8 mouse cellular contexts compared by ENCODE assay signal in genomic region chr13:34130226-34130731, GRCm38 (mm10). TPM values are rescaled to one million over a fixed set of nuclear protein-coding genes. Genes with fewer than 3 reads are reported as not detected.
DNase-seq lines count a peak whose midpoint lies in the region; ATAC-seq and TF ChIP-seq lines count a peak whose summit lies in the region.

Tubb2b (minus strand) TSS chr13:34130466.

- DNase-seq in MN1 (ENCODE audit: low spot score) (peak; percentile 96), adipocyte (ENCODE audit: low spot score) (no peak)
- no peak for DNase-seq in large intestine, adult 2 months (ENCODE audit: low read depth, low spot score)
- DNase-seq in liver, postnatal 0 days, result peak; percentile 53

- peak within 1 kb of the TSS; percentile 72 for H3K4me3 ChIP-seq in C2C12 (ENCODE audit: insufficient read depth, poor library complexity, severe bottlenecking)
- H3K4me3 ChIP-seq in embryonic facial prominence, embryonic 13.5 days, result peak within 1 kb of the TSS; percentile 67
- H3K4me3 ChIP-seq in heart, embryonic 16.5 days (ENCODE audit: low read length), result peak within 1 kb of the TSS; percentile 83
- peak within 1 kb of the TSS; percentile 58 for H3K4me3 ChIP-seq in liver, postnatal 0 days (ENCODE audit: low read depth, low read length)
- H3K4me3 ChIP-seq in neural tube, embryonic 14.5 days (ENCODE audit: low read depth, low read length), result peak within 1 kb of the TSS; percentile 93

- peak within 1 kb of the TSS; percentile 75 for H3K9ac ChIP-seq in embryonic facial prominence, embryonic 13.5 days
- H3K9ac ChIP-seq in heart, embryonic 16.5 days (ENCODE audit: low read length), result peak within 1 kb of the TSS; percentile 87
- H3K9ac ChIP-seq in liver, postnatal 0 days (replicated peaks), result peak within 1 kb of the TSS; percentile 46
- peak within 1 kb of the TSS; percentile 99 for H3K9ac ChIP-seq in neural tube, embryonic 14.5 days (replicated peaks; ENCODE audit: low read depth, low read length)

- ATAC-seq in embryonic facial prominence, embryonic 13.5 days (ENCODE audit: insufficient number of reproducible peaks, insufficient read depth, low FRiP score, low TSS enrichment, low read depth), result peak; percentile 90
- ATAC-seq in heart, embryonic 16.5 days (replicated peaks; ENCODE audit: extremely low read depth, insufficient read depth, low FRiP score), result peak; percentile 90
- ATAC-seq in liver, postnatal 0 days, result peak; percentile 54
- ATAC-seq in neural tube, embryonic 14.5 days (ENCODE audit: low read depth), result peak; percentile 93

- no peaks in the 10 kb centered on the region for H3K9me3 ChIP-seq in embryonic facial prominence, embryonic 13.5 days
- H3K9me3 ChIP-seq in heart, embryonic 16.5 days (replicated peaks; ENCODE audit: control insufficient read depth, low read length), result no peaks in the 10 kb centered on the region
- no peaks in the 10 kb centered on the region for H3K9me3 ChIP-seq in liver, postnatal 0 days (ENCODE audit: low read length)
- H3K9me3 ChIP-seq in neural tube, embryonic 14.5 days (ENCODE audit: control insufficient read depth, low read length), result no peaks in the 10 kb centered on the region

- H3K36me3 ChIP-seq in C2C12 (ENCODE audit: control insufficient read depth, insufficient read depth), result peaks cover 22% of the 10 kb centered on the region
- 0 out of 2 replicates have a peak, but pooled peaks cover 5% of the 10 kb centered on the region for H3K36me3 ChIP-seq in embryonic facial prominence, embryonic 13.5 days
- H3K36me3 ChIP-seq in heart, embryonic 16.5 days (ENCODE audit: control insufficient read depth, insufficient read depth), result no peaks in the 10 kb centered on the region
- no peaks in the 10 kb centered on the region for H3K36me3 ChIP-seq in liver, postnatal 0 days (replicated peaks; ENCODE audit: insufficient read depth, low read length)
- peaks cover 7% of the 10 kb centered on the region; the same call in 1 of the 2 replicates for H3K36me3 ChIP-seq in neural tube, embryonic 14.5 days (ENCODE audit: control insufficient read depth, insufficient read depth, low read length)

- H3K4me2 ChIP-seq in embryonic facial prominence, embryonic 13.5 days, result peak within 1 kb of the TSS; percentile 84
- H3K4me2 ChIP-seq in heart, embryonic 16.5 days (ENCODE audit: low read depth, low read length), result peak within 1 kb of the TSS; percentile 80
- peak within 1 kb of the TSS; percentile 86 for H3K4me2 ChIP-seq in liver, postnatal 0 days (ENCODE audit: low read depth, low read length)
- H3K4me2 ChIP-seq in neural tube, embryonic 14.5 days (ENCODE audit: low read depth, low read length), result peak within 1 kb of the TSS; percentile 69

- peak within 1 kb of the TSS; percentile 77 for H3ac ChIP-seq in C2C12 (ENCODE audit: control insufficient read depth, insufficient read length, low read depth)

- H3K27ac ChIP-seq in embryonic facial prominence, embryonic 13.5 days, result peak within 1 kb of the TSS; percentile 86
- H3K27ac ChIP-seq in heart, embryonic 16.5 days (ENCODE audit: low read length), result peak within 1 kb of the TSS; percentile 92
- no peak within 1 kb of the TSS for H3K27ac ChIP-seq in liver, postnatal 0 days (ENCODE audit: low read depth)
- peak within 1 kb of the TSS; percentile 100 for H3K27ac ChIP-seq in neural tube, embryonic 14.5 days (ENCODE audit: low read depth, low read length)

- under 1% methylated on average over 26 of the region's 26 CpGs for WGBS in embryonic facial prominence, embryonic 13.5 days
- WGBS in heart, embryonic 16.5 days, result under 1% methylated on average over 26 of the region's 26 CpGs
- under 1% methylated on average over 26 of the region's 26 CpGs for WGBS in large intestine, adult 2 months
- WGBS in liver, postnatal 0 days (ENCODE audit: insufficient replicate concordance), result 2% methylated on average over 26 of the region's 26 CpGs
- under 1% methylated on average over 26 of the region's 26 CpGs for WGBS in neural tube, embryonic 14.5 days

- H3K4me1 ChIP-seq in embryonic facial prominence, embryonic 13.5 days, result peaks cover 56% of the 10 kb centered on the region
- peaks cover 20% of the 10 kb centered on the region for H3K4me1 ChIP-seq in heart, embryonic 16.5 days (ENCODE audit: control insufficient read depth, insufficient read depth, low read length)
- peaks cover 21% of the 10 kb centered on the region for H3K4me1 ChIP-seq in liver, postnatal 0 days (ENCODE audit: insufficient read depth)
- peaks cover 15% of the 10 kb centered on the region for H3K4me1 ChIP-seq in neural tube, embryonic 14.5 days (ENCODE audit: control insufficient read depth, insufficient read depth, low read length)

- TF ChIP-seq CTCF in C2C12 (IDR thresholded peaks at IDR 0.05; ENCODE audit: control insufficient read depth, insufficient read depth, insufficient read length), result no peak
- no peak for TF ChIP-seq CTCF in liver, postnatal 0 days (IDR thresholded peaks at IDR 0.05; ENCODE audit: low read depth)

- peaks cover 11% of the 10 kb centered on the region for H3K79me3 ChIP-seq in C2C12 (ENCODE audit: low read depth)

- H3K79me2 ChIP-seq in C2C12 (ENCODE audit: control insufficient read depth, insufficient read depth), result peaks cover 22% of the 10 kb centered on the region

- no peak for TF ChIP-seq EP300 in liver, postnatal 0 days (IDR thresholded peaks at IDR 0.05; ENCODE audit: low read depth)

- H3K27me3 ChIP-seq in C2C12 (ENCODE audit: control insufficient read depth, insufficient read depth, insufficient read length), result no peaks in the 10 kb centered on the region
- H3K27me3 ChIP-seq in embryonic facial prominence, embryonic 13.5 days, result peaks cover 5% of the 10 kb centered on the region; the same call in 1 of the 2 replicates
- peaks cover 3% of the 10 kb centered on the region for H3K27me3 ChIP-seq in heart, embryonic 16.5 days (ENCODE audit: control insufficient read depth, insufficient read depth, low read length)
- peaks cover 56% of the 10 kb centered on the region for H3K27me3 ChIP-seq in liver, postnatal 0 days (ENCODE audit: insufficient read depth, low read length)
- no peaks in the 10 kb centered on the region for H3K27me3 ChIP-seq in neural tube, embryonic 14.5 days (ENCODE audit: control insufficient read depth, insufficient read depth, low read length)

TF ChIP-seq in C2C12, 6 proteins besides CTCF, POLR2A, EP300 and RAD21:
- TF ChIP-seq MYOG (IDR thresholded peaks at IDR 0.05; ENCODE audit: control insufficient read depth, extremely low read depth, insufficient read length) (no peak), CEBPB (IDR thresholded peaks at IDR 0.05; ENCODE audit: low read depth) (no peak), MYOD1 (IDR thresholded peaks at IDR 0.05; ENCODE audit: control insufficient read depth, insufficient read length, low read depth) (no peak), USF1 (IDR thresholded peaks at IDR 0.05; ENCODE audit: low read depth) (no peak), FOSL1 (IDR thresholded peaks at IDR 0.05; ENCODE audit: insufficient read depth, low read length, poor library complexity, severe bottlenecking) (no peak), MAX (IDR thresholded peaks at IDR 0.05) (no peak)
TF ChIP-seq in C2C12: peak in this region for 0.

RNA-seq across cellular contexts. Expression of gene Tubb2b, which starts in this region (rescaled TPM):
- 216 TPM for polyA plus RNA-seq in C2C12 (2012; fragmentation: generic; extraction: Trizol)
- polyA plus RNA-seq in embryonic facial prominence, embryonic 13.5 days (2015; fragmentation: Nextera tagmentation; extraction: Ambion mirVana), result 45.6 and 46.3 TPM in 2 replicates
- 52.1 and 56.8 TPM in 2 replicates for polyA plus RNA-seq in heart, embryonic 16.5 days (2015; fragmentation: Nextera tagmentation; extraction: Ambion mirVana)
- 14.2 and 17.0 TPM in 2 replicates for polyA plus RNA-seq in large intestine, adult 2 months (2012; rRNA removed)
- polyA plus RNA-seq in liver, postnatal 0 days (2015; fragmentation: Nextera tagmentation; extraction: Ambion mirVana), result 0.28 and 0.31 TPM in 2 replicates
- polyA plus RNA-seq in neural tube, embryonic 14.5 days (2014; fragmentation: Nextera tagmentation; extraction: Ambion mirVana), result 629 and 667 TPM in 2 replicates

Comparison
In these comparisons a context has a peak if more than half of its experiments do, and no peak if none do; other contexts are left out.
1. RNA of gene Tubb2b (polyA plus RNA-seq): 629 to 667 TPM in neural tube, embryonic 14.5 days, 216 TPM in C2C12 (single experiment), 52.1 to 56.8 TPM in heart, embryonic 16.5 days, 45.6 to 46.3 TPM in embryonic facial prominence, embryonic 13.5 days and 14.2 to 17.0 TPM in large intestine, adult 2 months; 0.28 to 0.31 TPM in liver, postnatal 0 days; every median in the first group is over 10 times any median in the second.
2. Peak in DNase-seq, ATAC-seq, H3K4me3 ChIP-seq, H3K9ac ChIP-seq and H3K4me2 ChIP-seq in liver, postnatal 0 days; RNA of the gene not detected or under 1 TPM.
3. H3K9ac ChIP-seq: peak in every context shown above with its lines; median percentile 99 in neural tube, embryonic 14.5 days; 87 in heart, embryonic 16.5 days; 75 in embryonic facial prominence, embryonic 13.5 days; 46 in liver, postnatal 0 days.
4. Peak in every context shown above with its lines, with median percentiles within 50 percentile points of each other: H3K4me3 ChIP-seq, ATAC-seq and H3K4me2 ChIP-seq.